Mouse (Mus musculus) G1E-ER4 (cell line): ENCODE data around the gene Gpr179. TPM values are rescaled to one million over a fixed set of nuclear protein-coding genes. Genes with fewer than 3 reads are reported as not detected.

Experiments
- GATA1 ChIP-seq: IDR thresholded peaks from one replicate; pipeline ENCODE4 v1.8.0; 2012; ENCODE audit warnings: low read length, inconsistent platforms
- polyA plus RNA-seq: library from polyadenylated mRNA; stranded (reverse); fragments of >175 nt; gene quantifications from 2 replicates; pipeline ENCODE4 v1.2.3, GENCODE M21; 2012

Gpr179 gene
- polyA plus RNA-seq: 0.01 TPM in 1 of 2 replicates, not detected in the other

GRCm38 (mm10) chr11:97352027-97352684, at the start of gene Gpr179:
Gene Gpr179 (minus strand): TSS chr11:97352077.
- TF ChIP-seq GATA1: no peak

GRCm38 (mm10) chr11:97401082-97401481, 49.2 kb upstream of the Gpr179 start:
- no peak for TF ChIP-seq GATA1

- no peak for TF ChIP-seq GATA1
Measured at GRCm38 (mm10) chr11:97399958-97400710, 48.3 kb upstream of the Gpr179 start.

- no peak for TF ChIP-seq GATA1
Measured at GRCm38 (mm10) chr11:97398506-97398905, 46.6 kb upstream of the Gpr179 start.

GRCm38 (mm10) chr11:97394146-97394545, 42.3 kb upstream of the Gpr179 start:
- no peak for TF ChIP-seq GATA1

GRCm38 (mm10) chr11:97393658-97394057, 41.8 kb upstream of the Gpr179 start:
- TF ChIP-seq GATA1: no peak

GRCm38 (mm10) chr11:97389127-97389526, 37.2 kb upstream of the Gpr179 start:
- no peak for TF ChIP-seq GATA1

GRCm38 (mm10) chr11:97387811-97388210, 35.9 kb upstream of the Gpr179 start:
- no peak for TF ChIP-seq GATA1

GRCm38 (mm10) chr11:97383764-97384163, 31.9 kb upstream of the Gpr179 start:
- TF ChIP-seq GATA1: no peak

- no peak for TF ChIP-seq GATA1
Measured at GRCm38 (mm10) chr11:97383017-97383416, 31.1 kb upstream of the Gpr179 start.

GRCm38 (mm10) chr11:97380036-97380435, 28.2 kb upstream of the Gpr179 start:
- TF ChIP-seq GATA1: no peak

- no peak for TF ChIP-seq GATA1
Measured at GRCm38 (mm10) chr11:97373402-97373801, 21.5 kb upstream of the Gpr179 start.

GRCm38 (mm10) chr11:97372159-97372864, 20.4 kb upstream of the Gpr179 start:
- no peak for TF ChIP-seq GATA1

- no peak for TF ChIP-seq GATA1
Measured at GRCm38 (mm10) chr11:97370329-97371091, 18.6 kb upstream of the Gpr179 start.

GRCm38 (mm10) chr11:97368501-97368900, 16.6 kb upstream of the Gpr179 start:
- no peak for TF ChIP-seq GATA1
